Mouse (Mus musculus): Measurements from ENCODE around the gene Klhdc8b. TPM values are rescaled to one million over a fixed set of nuclear protein-coding genes. Genes with fewer than 3 reads are reported as not detected.

The Klhdc8b gene
- polyA plus RNA-seq, 1 experiment from 2014 or later = 46.4 TPM

- peak overlapping the region; percentile 62 for H3K4me2 ChIP-seq
- H3K9me3 ChIP-seq (ENCODE audit: low read depth, low read length) = no peaks in the 10 kb centered on the region
- H3K4me1 ChIP-seq (ENCODE audit: insufficient read depth) = no peaks in the 10 kb centered on the region
- no peaks in the 10 kb centered on the region for H3K36me3 ChIP-seq (ENCODE audit: insufficient read depth)
- DNase-seq = peak; percentile 81
- H3K27ac ChIP-seq (ENCODE audit: low read depth) = no peak overlapping the region
- no peaks in the 10 kb centered on the region for H3K27me3 ChIP-seq (ENCODE audit: insufficient read depth, low read length)
- peak overlapping the region; percentile 47 for H3K9ac ChIP-seq
- H3K4me3 ChIP-seq (ENCODE audit: low read depth, low read length) = peak overlapping the region; percentile 35
- peak; percentile 82 for ATAC-seq (ENCODE audit: insufficient read depth)
- TF ChIP-seq CTCF (IDR thresholded peaks at IDR 0.05; ENCODE audit: low read depth) = no peak
- WGBS = 40% methylated on average over 32 of the region's 32 CpGs
Observed at GRCm38 (mm10) chr9:108431431-108432067, 29.8 kb downstream of the Klhdc8b start.

- no peak for ATAC-seq (ENCODE audit: insufficient read depth)
- H3K9ac ChIP-seq = no peak within 1 kb of the TSS
- no peaks in the 10 kb centered on the region for H3K36me3 ChIP-seq (ENCODE audit: insufficient read depth)
- H3K27ac ChIP-seq (ENCODE audit: low read depth) = no peak within 1 kb of the TSS
- no peak within 1 kb of the TSS for H3K4me2 ChIP-seq
- TF ChIP-seq CTCF (IDR thresholded peaks at IDR 0.05; ENCODE audit: low read depth) = no peak
- no peaks in the 10 kb centered on the region for H3K4me1 ChIP-seq (ENCODE audit: insufficient read depth)
- no peak within 1 kb of the TSS for H3K4me3 ChIP-seq (ENCODE audit: low read depth, low read length)
- no peaks in the 10 kb centered on the region for H3K9me3 ChIP-seq (ENCODE audit: low read depth, low read length)
- DNase-seq = no peak
- no peaks in the 10 kb centered on the region for H3K27me3 ChIP-seq (ENCODE audit: insufficient read depth, low read length)
Observed at GRCm38 (mm10) chr9:108428384-108428783, 33.0 kb downstream of the Klhdc8b start, which contains the start of gene Ccdc36. TSS of gene Ccdc36 (minus strand) at chr9:108428484.

- H3K9ac ChIP-seq = no peak overlapping the region
- no peaks in the 10 kb centered on the region for H3K4me1 ChIP-seq (ENCODE audit: insufficient read depth)
- peak; percentile 32 for TF ChIP-seq CTCF (IDR thresholded peaks at IDR 0.05; ENCODE audit: low read depth)
- H3K27ac ChIP-seq (ENCODE audit: low read depth) = no peak overlapping the region
- no peak overlapping the region for H3K4me3 ChIP-seq (ENCODE audit: low read depth, low read length)
- H3K9me3 ChIP-seq (ENCODE audit: low read depth, low read length) = no peaks in the 10 kb centered on the region
- no peak overlapping the region for H3K4me2 ChIP-seq
- no peaks in the 10 kb centered on the region for H3K36me3 ChIP-seq (ENCODE audit: insufficient read depth)
- no peak for ATAC-seq (ENCODE audit: insufficient read depth)
- DNase-seq = peak; percentile 19
- H3K27me3 ChIP-seq (ENCODE audit: insufficient read depth, low read length) = no peaks in the 10 kb centered on the region
- 70% methylated on average over 1 of the region's 1 CpGs for WGBS
Observed at GRCm38 (mm10) chr9:108412221-108412620, 49.2 kb downstream of the Klhdc8b start.

GRCm38 (mm10) chr9:108411381-108411942 lies 49.9 kb downstream of the Klhdc8b start:
- H3K9me3 ChIP-seq (ENCODE audit: low read depth, low read length) = no peaks in the 10 kb centered on the region
- 78% methylated on average over 9 of the region's 9 CpGs for WGBS

GRCm38 (mm10) chr9:108409535-108409934 lies 51.8 kb downstream of the Klhdc8b start:
- ATAC-seq (ENCODE audit: insufficient read depth) = no peak
- Histone ChIP-seq H3K27ac (ENCODE audit: low read depth) (no peak overlapping the region), H3K27me3 (ENCODE audit: insufficient read depth, low read length) (no peaks in the 10 kb centered on the region), H3K36me3 (ENCODE audit: insufficient read depth) (no peaks in the 10 kb centered on the region; the same call in 1 of the 2 replicates), H3K4me2 (no peak overlapping the region), H3K9me3 (ENCODE audit: low read depth, low read length) (no peaks in the 10 kb centered on the region), H3K4me3 (ENCODE audit: low read depth, low read length) (no peak overlapping the region), H3K9ac (no peak overlapping the region), H3K4me1 (ENCODE audit: insufficient read depth) (no peaks in the 10 kb centered on the region)
- no peak for TF ChIP-seq CTCF (IDR thresholded peaks at IDR 0.05; ENCODE audit: low read depth)
- WGBS = 85% methylated on average over 4 of the region's 4 CpGs
- no peak for DNase-seq

More at GRCm38 (mm10) chr9:108411381-108411942, 49.9 kb downstream of the Klhdc8b start:
- no peaks in the 10 kb centered on the region for H3K4me1 ChIP-seq (ENCODE audit: insufficient read depth)
- no peak overlapping the region for H3K4me2 ChIP-seq
- H3K4me3 ChIP-seq (ENCODE audit: low read depth, low read length) = no peak overlapping the region
- ATAC-seq (ENCODE audit: insufficient read depth) (no peak), DNase-seq (no peak)
- no peak overlapping the region for H3K9ac ChIP-seq
- H3K27me3 ChIP-seq (ENCODE audit: insufficient read depth, low read length) = no peaks in the 10 kb centered on the region
- H3K27ac ChIP-seq (ENCODE audit: low read depth) = no peak overlapping the region
- TF ChIP-seq CTCF (IDR thresholded peaks at IDR 0.05; ENCODE audit: low read depth) = no peak
- H3K36me3 ChIP-seq (ENCODE audit: insufficient read depth) = no peaks in the 10 kb centered on the region

GRCm38 (mm10) chr9:108404451-108404850 lies 56.9 kb downstream of the Klhdc8b start:
- Histone ChIP-seq H3K4me1 (ENCODE audit: insufficient read depth) (no peaks in the 10 kb centered on the region; the same call in 1 of the 2 replicates), H3K9me3 (ENCODE audit: low read depth, low read length) (no peaks in the 10 kb centered on the region), H3K9ac (no peak overlapping the region), H3K27me3 (ENCODE audit: insufficient read depth, low read length) (no peaks in the 10 kb centered on the region), H3K4me2 (no peak overlapping the region), H3K27ac (ENCODE audit: low read depth) (no peak overlapping the region), H3K4me3 (ENCODE audit: low read depth, low read length) (no peak overlapping the region), H3K36me3 (ENCODE audit: insufficient read depth) (no peaks in the 10 kb centered on the region; the same call in 1 of the 2 replicates)
- ATAC-seq (ENCODE audit: insufficient read depth) (no peak), DNase-seq (no peak)
- WGBS = 72% methylated on average over 8 of the region's 8 CpGs
- no peak for TF ChIP-seq CTCF (IDR thresholded peaks at IDR 0.05; ENCODE audit: low read depth)

GRCm38 (mm10) chr9:108403081-108403480 lies 58.3 kb downstream of the Klhdc8b start:
- no peaks in the 10 kb centered on the region; the same call in 1 of the 2 replicates for H3K36me3 ChIP-seq (ENCODE audit: insufficient read depth)
- no peak overlapping the region for H3K4me2 ChIP-seq
- no peaks in the 10 kb centered on the region for H3K9me3 ChIP-seq (ENCODE audit: low read depth, low read length)
- TF ChIP-seq CTCF (IDR thresholded peaks at IDR 0.05; ENCODE audit: low read depth) = no peak
- no peak overlapping the region for H3K9ac ChIP-seq
- H3K4me3 ChIP-seq (ENCODE audit: low read depth, low read length) = no peak overlapping the region
- WGBS = 68% methylated on average over 4 of the region's 4 CpGs
- H3K4me1 ChIP-seq (ENCODE audit: insufficient read depth) = no peaks in the 10 kb centered on the region; the same call in 1 of the 2 replicates
- ATAC-seq (ENCODE audit: insufficient read depth) (no peak), DNase-seq (no peak)
- H3K27me3 ChIP-seq (ENCODE audit: insufficient read depth, low read length) = no peaks in the 10 kb centered on the region
- no peak overlapping the region for H3K27ac ChIP-seq (ENCODE audit: low read depth)

All from lung, embryonic 14.5 days (tissue).